Mouse (Mus musculus) stomach, postnatal 0 days (tissue): Measurements from ENCODE around the gene Insrr. TPM values are rescaled to one million over a fixed set of nuclear protein-coding genes. Genes with fewer than 3 reads are reported as not detected.

Experiments
- ATAC-seq: fragments of 200-750 bp; cut with Nextera tagmentation; 2 replicates; pipeline ENCODE4 v1.8.0; 2017; ENCODE audit not compliant: low FRiP score, low TSS enrichment
- DNase-seq: peaks from one replicate; pipeline ENCODE4 v3.0.0-alpha.2; 2016; ENCODE audit warnings: low spot score
- H3K27ac ChIP-seq: fragments of 300-500 bp; sonication (generic); replicated peaks from 2 replicates; pipeline ENCODE4 v1.5.1; 2014; ENCODE audit warnings: mild to moderate bottlenecking, control low read depth
- H3K27me3 ChIP-seq: fragments of 300-500 bp; sonication (generic); 2 replicates; pipeline ENCODE4 v1.6.1; 2014; ENCODE audit warnings: low read length; ENCODE audit not compliant: control insufficient read depth, insufficient read depth
- H3K36me3 ChIP-seq: fragments of 300-500 bp; sonication (generic); 2 replicates; pipeline ENCODE4 v1.6.1; 2014; ENCODE audit warnings: low read length, mixed read lengths; ENCODE audit not compliant: control insufficient read depth, insufficient read depth
- H3K4me1 ChIP-seq: fragments of 300-500 bp; sonication (generic); replicated peaks from 2 replicates; pipeline ENCODE4 v1.6.1; 2014; ENCODE audit warnings: antibody characterized with exemption; ENCODE audit not compliant: control insufficient read depth, insufficient read depth
- H3K4me2 ChIP-seq: fragments of 300-500 bp; sonication (generic); replicated peaks from 2 replicates; pipeline ENCODE4 v1.6.1; 2014; ENCODE audit warnings: low read depth, mild to moderate bottlenecking, control low read depth, moderate library complexity
- H3K4me3 ChIP-seq: fragments of 300-500 bp; sonication (generic); 2 replicates; pipeline ENCODE4 v1.5.1; 2014; ENCODE audit warnings: low read depth, low read length, control low read depth
- H3K9ac ChIP-seq: fragments of 300-500 bp; sonication (generic); 2 replicates; pipeline ENCODE4 v1.6.1; 2014; ENCODE audit warnings: mild to moderate bottlenecking, low read length, control low read depth, mixed read lengths
- H3K9me3 ChIP-seq: fragments of 300-500 bp; sonication (generic); 2 replicates; pipeline ENCODE4 v1.6.1; 2016; ENCODE audit warnings: low read length; ENCODE audit not compliant: control insufficient read depth
- CTCF ChIP-seq: IDR thresholded peaks from 2 replicates; pipeline ENCODE4 v1.5.1; 2016; ENCODE audit warnings: antibody characterized with exemption, low read depth, mild to moderate bottlenecking, moderate library complexity
- EP300 ChIP-seq: optimal IDR thresholded peaks from 2 replicates; pipeline ENCODE3; 2016; ENCODE audit warnings: antibody characterized with exemption
- WGBS: fragments of 180-500 bp; shearing (Covaris S2); extraction: QIAGEN DNeasy Blood & Tissue Kit; methylation state at CpG from one replicate; pipeline ENCODE4 v1.1.7; 2014; 5-methylcytosine and 5-hydroxymethylcytosine counted together
- polyA plus RNA-seq: library from polyadenylated mRNA; unstranded; fragments of >200 nt; fragmentation: Nextera tagmentation; extraction: Ambion mirVana; gene quantifications from 2 replicates; pipeline ENCODE4 v1.2.1, GENCODE M21; 2015

Insrr gene
- polyA plus RNA-seq, 1 experiment from 2014 or later = 0.18 TPM

DNA sequence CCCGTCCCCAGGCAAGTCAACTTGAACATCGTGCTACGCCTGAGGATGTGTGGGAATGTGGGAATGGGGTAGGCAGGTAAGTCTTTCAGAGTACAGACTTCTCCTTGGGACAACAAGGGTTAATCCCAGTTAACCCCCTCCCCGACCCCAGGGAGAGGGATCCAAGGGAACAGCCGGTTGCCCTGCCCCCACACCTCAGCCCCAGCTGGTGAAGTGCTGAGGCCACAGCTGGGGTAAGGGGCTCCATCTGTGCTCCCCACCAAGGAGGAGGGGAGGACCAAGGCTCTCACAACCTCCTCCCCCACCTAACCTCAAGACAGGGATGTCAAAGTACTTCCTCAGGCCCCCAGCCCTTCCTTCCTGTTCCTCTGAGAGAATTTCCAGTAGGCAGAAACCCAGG is 7.0 kb upstream of the Insrr start:
- WGBS = 41% methylated on average over 5 of the region's 5 CpGs

DNA sequence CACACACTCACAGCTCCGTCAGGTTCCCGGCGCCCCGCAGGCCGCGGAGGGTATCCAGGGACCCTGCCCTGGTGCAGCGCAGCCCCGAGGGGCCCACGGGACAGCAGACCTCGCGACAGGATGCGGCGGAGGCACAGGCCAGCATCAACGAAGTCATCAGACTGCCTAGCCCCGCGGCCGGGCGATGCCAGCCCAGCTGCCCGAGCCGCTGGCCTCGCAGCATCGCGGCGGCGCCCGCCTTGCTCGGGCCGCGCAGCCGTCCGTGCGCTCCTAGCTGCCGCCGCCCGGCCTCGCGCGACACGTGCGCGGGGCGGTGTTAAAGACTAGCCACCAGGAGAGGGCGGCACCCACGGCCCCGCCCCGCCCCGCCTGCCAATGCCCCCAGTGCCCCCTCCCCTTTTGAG is 1.8 kb upstream of the Insrr start, which contains the start of gene Ntrk1:
Gene Ntrk1 (minus strand): TSS at position 241 of the 404 bp plus-strand sequence.
- 2% methylated on average over 28 of the region's 47 CpGs for WGBS
- Histone ChIP-seq H3K9ac (peak within 1 kb of the TSS; percentile 27; the same call in 1 of the 2 replicates), H3K4me1 (no peaks in the 10 kb centered on the region; the same call in 1 of the 2 replicates), H3K4me3 (peak within 1 kb of the TSS; percentile 25), H3K9me3 (no peaks in the 10 kb centered on the region), H3K27me3 (peaks cover 16% of the 10 kb centered on the region), H3K4me2 (peak within 1 kb of the TSS; percentile 39), H3K36me3 (no peaks in the 10 kb centered on the region), H3K27ac (no peak within 1 kb of the TSS)
- DNase-seq = peak; percentile 39
- ATAC-seq = peak; percentile 39; the same call in 1 of the 2 replicates
- TF ChIP-seq EP300 (no peak), CTCF (no peak; the same call in 1 of the 2 replicates)

More for the DNA sequence above, 7.0 kb upstream of the Insrr start:
- DNase-seq = no peak
- H3K9ac ChIP-seq = no peak overlapping the region
- H3K4me1 ChIP-seq = no peaks in the 10 kb centered on the region
- no peak overlapping the region for H3K4me3 ChIP-seq
- 0 out of 2 replicates have a peak, but pooled peaks cover 10% of the 10 kb centered on the region for H3K27me3 ChIP-seq
- no peak overlapping the region for H3K4me2 ChIP-seq
- H3K36me3 ChIP-seq = no peaks in the 10 kb centered on the region
- ATAC-seq = no peak
- TF ChIP-seq CTCF (no peak), EP300 (no peak)
- H3K27ac ChIP-seq = no peak overlapping the region
- H3K9me3 ChIP-seq = no peaks in the 10 kb centered on the region

DNA sequence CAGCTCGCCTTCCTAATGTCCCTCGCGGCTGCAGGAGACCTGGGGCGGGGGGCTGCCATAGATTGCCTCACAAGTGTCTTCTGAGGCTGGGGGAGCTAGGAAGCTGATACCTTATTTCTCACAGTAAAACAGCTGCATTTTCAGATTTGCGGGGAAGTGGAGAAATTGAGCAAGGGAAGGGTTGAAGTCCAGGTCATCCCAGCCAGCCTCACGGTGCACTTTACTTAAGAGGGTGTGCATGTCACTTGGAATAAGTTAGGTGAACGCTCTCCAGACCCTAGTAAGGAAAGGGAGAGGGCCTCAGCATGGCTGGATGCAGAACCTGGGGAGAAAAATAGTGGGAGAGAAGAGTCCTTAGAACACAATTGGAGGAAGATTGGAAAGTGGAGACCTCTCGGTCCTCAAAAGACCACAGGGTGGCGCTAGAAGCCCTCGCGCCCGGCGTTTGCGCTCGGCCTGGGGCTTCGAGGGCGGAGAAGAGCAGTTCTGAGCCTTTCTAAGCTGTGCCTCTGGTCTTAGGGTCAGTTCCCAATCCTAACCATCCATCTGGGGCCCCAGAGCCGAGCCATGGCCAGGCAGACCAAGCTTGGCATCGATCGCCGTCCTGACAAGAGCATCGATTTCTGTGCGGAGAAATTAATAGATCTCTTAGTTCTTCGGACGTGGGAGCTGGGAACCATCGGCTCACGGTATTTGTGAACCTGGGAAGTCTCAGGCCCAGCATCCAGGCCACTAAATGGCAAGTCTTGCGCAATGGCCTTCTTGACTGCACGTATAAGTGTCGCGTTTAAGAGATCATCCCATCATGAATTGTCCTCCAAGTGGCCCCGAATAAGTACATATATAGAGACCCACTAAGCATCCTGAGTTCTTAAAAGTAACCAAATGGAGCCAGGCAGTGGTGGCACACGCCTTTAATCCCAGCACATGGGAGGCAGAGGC is 1.1 kb upstream of the Insrr start:
- WGBS = 16% methylated on average over 33 of the region's 33 CpGs
- TF ChIP-seq EP300 (no peak), CTCF (peak; percentile 84)
- Histone ChIP-seq H3K4me3 (peak overlapping the region; percentile 25), H3K36me3 (no peaks in the 10 kb centered on the region), H3K9me3 (no peaks in the 10 kb centered on the region), H3K4me1 (no peaks in the 10 kb centered on the region; the same call in 1 of the 2 replicates), H3K27me3 (peaks cover 14% of the 10 kb centered on the region), H3K4me2 (peak overlapping the region; percentile 39), H3K27ac (no peak overlapping the region), H3K9ac (no peak overlapping the region)
- peak; percentile 74 for DNase-seq
- peak; percentile 27; the same call in 1 of the 2 replicates for ATAC-seq

DNA sequence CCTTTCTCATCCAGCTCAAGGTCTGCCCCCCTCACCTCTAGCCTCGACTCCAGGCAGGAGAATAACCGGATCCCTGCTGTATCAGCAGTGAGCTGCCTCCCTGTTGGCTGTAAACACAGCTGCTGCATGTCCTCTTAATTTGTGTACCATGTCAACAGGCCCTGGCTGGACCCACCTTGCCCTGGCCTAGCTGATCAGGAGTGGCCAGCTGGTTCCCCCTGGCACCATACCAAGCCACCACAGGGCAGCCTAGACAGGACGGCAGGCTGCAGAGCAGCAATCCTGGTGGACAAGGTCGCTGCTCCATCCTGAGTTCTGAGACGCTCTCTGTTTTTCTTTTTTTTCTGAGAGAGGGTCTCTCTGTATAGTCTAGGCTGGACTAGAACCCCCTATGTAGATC is 4.9 kb downstream of the Insrr start:
- ATAC-seq = no peak

DNA sequence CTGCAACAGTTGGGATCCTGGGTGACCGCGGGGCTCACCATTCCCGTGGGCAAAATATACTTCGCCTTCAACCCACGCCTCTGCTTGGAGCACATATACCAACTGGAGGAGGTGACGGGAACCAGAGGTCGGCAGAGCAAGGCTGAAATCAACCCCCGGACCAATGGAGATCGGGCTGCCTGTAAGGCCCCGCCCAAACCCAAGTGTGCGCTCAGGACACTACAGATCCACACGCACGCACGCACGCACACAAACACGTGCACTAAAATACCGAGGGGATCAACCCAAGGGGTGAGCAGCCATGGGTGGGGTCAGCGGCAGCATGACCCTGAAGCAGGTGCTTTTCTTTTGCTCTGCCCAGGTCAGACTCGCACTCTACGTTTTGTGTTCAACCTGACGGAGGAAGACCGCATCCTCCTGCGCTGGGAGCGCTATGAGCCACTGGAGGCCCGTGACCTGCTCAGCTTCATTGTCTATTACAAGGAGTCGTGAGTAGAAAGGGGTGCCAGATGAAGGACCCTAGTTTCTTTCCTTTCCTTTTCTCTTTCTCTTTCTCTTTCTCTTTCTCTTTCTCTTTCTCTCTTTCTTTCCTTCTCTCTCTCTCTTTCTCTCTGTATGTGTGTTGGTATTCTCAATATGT is 7.4 kb downstream of the Insrr start:
- no peak overlapping the region for H3K9ac ChIP-seq
- peak overlapping the region; percentile 13 for H3K4me3 ChIP-seq
- DNase-seq (peak; percentile 32), ATAC-seq (no peak)
- H3K9me3 ChIP-seq = no peaks in the 10 kb centered on the region
- WGBS = 7% methylated on average over 26 of the region's 26 CpGs
- H3K27ac ChIP-seq = no peak overlapping the region
- peaks cover 8% of the 10 kb centered on the region; the same call in 1 of the 2 replicates for H3K27me3 ChIP-seq
- no peaks in the 10 kb centered on the region; the same call in 1 of the 2 replicates for H3K4me1 ChIP-seq
- H3K36me3 ChIP-seq = no peaks in the 10 kb centered on the region
- TF ChIP-seq EP300 = no peak
- TF ChIP-seq CTCF = no peak
- H3K4me2 ChIP-seq = peak overlapping the region; percentile 47

More for the DNA sequence above, 4.9 kb downstream of the Insrr start:
- 42% methylated on average over 5 of the region's 5 CpGs for WGBS
- Histone ChIP-seq H3K4me1 (no peaks in the 10 kb centered on the region; the same call in none of the 2 replicates), H3K27me3 (peaks cover 5% of the 10 kb centered on the region; the same call in 1 of the 2 replicates), H3K4me2 (no peak overlapping the region), H3K9ac (no peak overlapping the region), H3K36me3 (no peaks in the 10 kb centered on the region), H3K4me3 (no peak overlapping the region), H3K9me3 (no peaks in the 10 kb centered on the region), H3K27ac (no peak overlapping the region)
- no peak for DNase-seq
- TF ChIP-seq CTCF (no peak), EP300 (no peak)
